Mouse (Mus musculus) gonadal fat pad, adult 2 months (tissue): ENCODE data around the gene Luc7l3. TPM values are rescaled to one million over a fixed set of nuclear protein-coding genes. Genes with fewer than 3 reads are reported as not detected.

Experiments used
- DNase-seq: peaks from one replicate; pipeline ENCODE4 v3.0.0-alpha.2; 2012; ENCODE audit warnings: low read depth
- polyA plus RNA-seq: library from polyadenylated mRNA; depleted of rRNA; stranded (reverse); fragments of >200 nt; gene quantifications from 2 replicates; pipeline ENCODE4 v1.2.3, GENCODE M21; 2012

Gene Luc7l3
- polyA plus RNA-seq, 1 experiment, result 16.5 TPM

- no peak for DNase-seq
Observed at GRCm38 (mm10) chr11:94338347-94338746, 16.6 kb upstream of the Luc7l3 start.

- no peak for DNase-seq
Observed at GRCm38 (mm10) chr11:94336551-94336950, 14.8 kb upstream of the Luc7l3 start.

GRCm38 (mm10) chr11:94334386-94334968, 12.7 kb upstream of the Luc7l3 start:
- no peak for DNase-seq

- DNase-seq, result no peak
Observed at GRCm38 (mm10) chr11:94332726-94333125, 10.9 kb upstream of the Luc7l3 start.

GRCm38 (mm10) chr11:94330211-94330610, 8.4 kb upstream of the Luc7l3 start:
- no peak for DNase-seq

GRCm38 (mm10) chr11:94329270-94329891, 7.6 kb upstream of the Luc7l3 start:
- no peak for DNase-seq

- DNase-seq, result no peak
Observed at GRCm38 (mm10) chr11:94328644-94329025, 6.8 kb upstream of the Luc7l3 start.

GRCm38 (mm10) chr11:94327693-94328643, 6.2 kb upstream of the Luc7l3 start, which contains the start of gene Ankrd40:
Ankrd40 (plus strand) TSS chr11:94328001.
- DNase-seq, result no peak

GRCm38 (mm10) chr11:94326961-94327411, 5.2 kb upstream of the Luc7l3 start:
- DNase-seq, result peak; percentile 64

GRCm38 (mm10) chr11:94324618-94325017, 2.8 kb upstream of the Luc7l3 start:
- no peak for DNase-seq

GRCm38 (mm10) chr11:94323271-94323925, 1.6 kb upstream of the Luc7l3 start:
- no peak for DNase-seq

GRCm38 (mm10) chr11:94322636-94323035, 848 bp upstream of the Luc7l3 start:
- DNase-seq, result no peak

- DNase-seq, result no peak
Observed at GRCm38 (mm10) chr11:94320969-94321930, 538 bp downstream of the Luc7l3 start.

GRCm38 (mm10) chr11:94318056-94318455, 3.7 kb downstream of the Luc7l3 start:
- no peak for DNase-seq

- no peak for DNase-seq
Observed at GRCm38 (mm10) chr11:94317515-94317914, 4.3 kb downstream of the Luc7l3 start.

- no peak for DNase-seq
Observed at GRCm38 (mm10) chr11:94317014-94317413, 4.8 kb downstream of the Luc7l3 start.

- no peak for DNase-seq
Observed at GRCm38 (mm10) chr11:94316528-94316927, 5.3 kb downstream of the Luc7l3 start.

GRCm38 (mm10) chr11:94315308-94315707, 6.5 kb downstream of the Luc7l3 start:
- DNase-seq, result no peak

GRCm38 (mm10) chr11:94314098-94314652, 7.6 kb downstream of the Luc7l3 start:
- no peak for DNase-seq

GRCm38 (mm10) chr11:94312733-94313132, 9.1 kb downstream of the Luc7l3 start:
- DNase-seq, result no peak
